In genomic region chr15:62118997-62119396, GRCm38 (mm10) we compare ENCODE assay signal across 13 mouse cellular contexts.
DNase-seq lines count a peak whose midpoint lies in the region; ATAC-seq and TF ChIP-seq lines count a peak whose summit lies in the region.
"Had no signal": no experiment of that assay in that cellular context is flagged by ENCODE, and none has a peak within 500 bp of the region (broad histone marks: within the 10 kb centered on the region; RNA-seq: fewer than 3 reads in every experiment).

No protein-coding gene starts in this region.

- 48% methylated on average over 10 of the region's 10 CpGs for WGBS in embryonic facial prominence, embryonic 15.5 days
- 49% methylated on average over 10 of the region's 10 CpGs for WGBS in stomach, embryonic 14.5 days

- DNase-seq in kidney, postnatal 10 days, result peak; percentile 56
- no peak for DNase-seq in kidney, adult 11 months
- peak; percentile 82 for DNase-seq in Patski (ENCODE audit: low read depth, low spot score)
- DNase-seq in gastrocnemius, adult 8-10 months (ENCODE audit: low spot score in 2 of 2), result no peak
- no peak for DNase-seq in cerebellum, postnatal 36 days
- DNase-seq: adrenal gland, adult 2 months; gastrocnemius, postnatal 25 days; layer of hippocampus, adult 9-11 months had no signal

- H3K4me3 ChIP-seq in embryonic facial prominence, embryonic 15.5 days (replicated peaks), result no peak overlapping the region
- H3K4me3 ChIP-seq in stomach, embryonic 14.5 days (ENCODE audit: low read depth, low read length), result no peak overlapping the region
- H3K4me3 ChIP-seq: hindbrain, embryonic 12.5 days had no signal

- TF ChIP-seq CTCF in Patski (IDR thresholded peaks at IDR 0.05), result no peak

- POLR2A ChIA-PET in Patski (lab: Charles Lee), result interaction anchor here (0.7 to 1.0 kb wide), 2 partner anchors 127 to 131 kb away, joined by 4 to 6 read pairs; no protein-coding TSS in a partner anchor

- H3K9ac ChIP-seq in embryonic facial prominence, embryonic 15.5 days, result no peak overlapping the region
- no peak overlapping the region for H3K9ac ChIP-seq in stomach, embryonic 14.5 days (replicated peaks; ENCODE audit: low read depth, low read length)
- H3K9ac ChIP-seq: hindbrain, embryonic 12.5 days had no signal

- H3K9me3 ChIP-seq in embryonic facial prominence, embryonic 15.5 days (replicated peaks), result no peaks in the 10 kb centered on the region
- no peaks in the 10 kb centered on the region for H3K9me3 ChIP-seq in stomach, embryonic 14.5 days (ENCODE audit: control insufficient read depth, low read depth, low read length)
- H3K9me3 ChIP-seq: G1E; hindbrain, embryonic 12.5 days had no signal

- in situ Hi-C loops in Patski (cut with MboI; ENCODE audit: low pct_unique_long_range_greater_than_20kb), result loop anchor here (10.0 kb wide), 1 partner anchor 206 kb away; no protein-coding TSS in a partner anchor

- no peaks in the 10 kb centered on the region for H3K36me3 ChIP-seq in embryonic facial prominence, embryonic 15.5 days
- H3K36me3 ChIP-seq in stomach, embryonic 14.5 days (ENCODE audit: control insufficient read depth, insufficient read depth, low read length), result no peaks in the 10 kb centered on the region
- H3K36me3 ChIP-seq: hindbrain, embryonic 12.5 days had no signal

- peak; percentile 86 for ATAC-seq in Patski
- 0 out of 2 replicates have a peak, but pooled peaks have one; percentile 43 for ATAC-seq in embryonic facial prominence, embryonic 15.5 days (ENCODE audit: insufficient number of reproducible peaks, low FRiP score, low TSS enrichment, low read depth)
- peak; percentile 74 for ATAC-seq in stomach, embryonic 14.5 days (ENCODE audit: insufficient number of reproducible peaks, insufficient read depth, low FRiP score, low read depth)
- ATAC-seq: forebrain, embryonic 14.5 days had no signal

- no peaks in the 10 kb centered on the region for H3K27me3 ChIP-seq in Patski
- H3K27me3 ChIP-seq in embryonic facial prominence, embryonic 15.5 days, result no peaks in the 10 kb centered on the region
- no peaks in the 10 kb centered on the region for H3K27me3 ChIP-seq in stomach, embryonic 14.5 days (ENCODE audit: control insufficient read depth, insufficient read depth, low read length)
- H3K27me3 ChIP-seq: hindbrain, embryonic 12.5 days had no signal

- H3K27ac ChIP-seq in embryonic facial prominence, embryonic 15.5 days (replicated peaks), result no peak overlapping the region
- no peak overlapping the region for H3K27ac ChIP-seq in stomach, embryonic 14.5 days (ENCODE audit: low read length)
- H3K27ac ChIP-seq: hindbrain, embryonic 12.5 days had no signal

- peaks cover 4% of the 10 kb centered on the region; the same call in 1 of the 2 replicates for H3K4me1 ChIP-seq in embryonic facial prominence, embryonic 15.5 days
- H3K4me1 ChIP-seq in stomach, embryonic 14.5 days (ENCODE audit: control insufficient read depth, insufficient read depth, low read length), result 0 out of 2 replicates have a peak, but pooled peaks cover 3% of the 10 kb centered on the region
- H3K4me1 ChIP-seq: hindbrain, embryonic 12.5 days had no signal

- H3K4me2 ChIP-seq in embryonic facial prominence, embryonic 15.5 days (replicated peaks), result no peak overlapping the region
- no peak overlapping the region for H3K4me2 ChIP-seq in stomach, embryonic 14.5 days (replicated peaks; ENCODE audit: low read depth, low read length)
- H3K4me2 ChIP-seq: hindbrain, embryonic 12.5 days had no signal

- CTCF ChIA-PET in Patski (lab: Charles Lee), result interaction anchor here (1.4 to 2.2 kb wide), 2 partner anchors 10 to 12 kb away, joined by 5 to 7 read pairs; no protein-coding TSS in a partner anchor

Comparison
In these comparisons a context has a peak if more than half of its experiments do, and no peak if none do; other contexts are left out.
1. DNase-seq: peak in kidney, postnatal 10 days (single experiment) and Patski (single experiment); none in kidney, adult 11 months (single experiment), gastrocnemius, adult 8-10 months (0 of 2) and cerebellum, postnatal 36 days (0 of 2).
2. Peak in every context shown above with its lines, with median percentiles within 50 percentile points of each other: ATAC-seq.